Mouse (Mus musculus) heart, embryonic 14.5 days (tissue): ENCODE measurements around the gene Coro1a. TPM values are rescaled to one million over a fixed set of nuclear protein-coding genes. Genes with fewer than 3 reads are reported as not detected.
"Not testable (repeated sequence)": the region's sequence is repeated elsewhere in the genome, so short reads cannot be mapped to it uniquely, and the experiment has no call there.

ENCODE experiments used
- ATAC-seq: fragments of 200-750 bp; cut with Nextera tagmentation; 2 replicates; pipeline ENCODE4 v1.8.0; 2017; ENCODE audit warnings: low read depth, moderate TSS enrichment; ENCODE audit not compliant: insufficient number of reproducible peaks, insufficient read depth, low FRiP score
- H3K27ac ChIP-seq, 2 experiments: fragments of 200-500 bp in 1 of 2; fragments of 300-500 bp in 1 of 2; sonication (generic) in 1 of 2; replicated peaks in 1 of 2; 2 replicates each; pipeline ENCODE4 v1.5.1; 2012 to 2014; ENCODE audit warnings: low read depth in 2 of 2, low read length in 2 of 2, control low read depth in 1 of 2, mild to moderate bottlenecking in 1 of 2, mixed read lengths in 1 of 2; ENCODE audit not compliant: control insufficient read depth in 1 of 2, insufficient read depth in 1 of 2
- H3K27me3 ChIP-seq: fragments of 300-500 bp; sonication (generic); 2 replicates; pipeline ENCODE4 v1.6.1; 2014; ENCODE audit warnings: mild to moderate bottlenecking, low read length, control low read depth; ENCODE audit not compliant: control insufficient read depth, insufficient read depth
- H3K36me3 ChIP-seq: fragments of 300-500 bp; sonication (generic); 2 replicates; pipeline ENCODE4 v1.6.1; 2014; ENCODE audit warnings: mild to moderate bottlenecking, control low read depth, low read length, mixed read lengths; ENCODE audit not compliant: control insufficient read depth, insufficient read depth
- H3K4me1 ChIP-seq, 2 experiments: fragments of 200-500 bp in 1 of 2; fragments of 300-500 bp in 1 of 2; sonication (generic) in 1 of 2; 2 replicates each; pipeline ENCODE4 v1.6.1; 2012 to 2014; ENCODE audit warnings: low read length in 2 of 2, control low read depth in 1 of 2, mixed read lengths in 1 of 2; ENCODE audit not compliant: control insufficient read depth in 2 of 2, insufficient read depth in 2 of 2
- H3K4me2 ChIP-seq: fragments of 300-500 bp; sonication (generic); 2 replicates; pipeline ENCODE4 v1.6.1; 2014; ENCODE audit warnings: mild to moderate bottlenecking, low read length
- H3K4me3 ChIP-seq, 2 experiments: fragments of 200-500 bp in 1 of 2; fragments of 300-500 bp in 1 of 2; sonication (generic) in 1 of 2; 2 replicates each; pipeline ENCODE4 v1.5.1; 2012 to 2014; ENCODE audit warnings: low read length in 2 of 2, mild to moderate bottlenecking in 2 of 2, control low read depth in 1 of 2, low read depth in 1 of 2, moderate library complexity in 1 of 2; ENCODE audit not compliant: control insufficient read depth in 1 of 2, insufficient read depth in 1 of 2
- H3K9ac ChIP-seq: fragments of 300-500 bp; sonication (generic); 2 replicates; pipeline ENCODE4 v1.6.1; 2014; ENCODE audit warnings: mild to moderate bottlenecking, low read length
- H3K9me3 ChIP-seq: fragments of 300-500 bp; sonication (generic); 2 replicates; pipeline ENCODE4 v1.6.1; 2016; ENCODE audit warnings: low read length, control low read depth; ENCODE audit not compliant: control insufficient read depth
- WGBS: fragments of 180-500 bp; shearing (Covaris S2); extraction: QIAGEN DNeasy Blood & Tissue Kit; methylation state at CpG from one replicate; pipeline ENCODE4 v1.1.7; 2014; 5-methylcytosine and 5-hydroxymethylcytosine counted together
- polyA plus RNA-seq: library from polyadenylated mRNA; unstranded; fragments of >200 nt; fragmentation: Nextera tagmentation; extraction: Ambion mirVana; gene quantifications from 2 replicates; pipeline ENCODE4 v1.2.1, GENCODE M21; 2014

Gene Coro1a
- polyA plus RNA-seq, 1 experiment from 2014 or later, result 10.2 TPM

DNA sequence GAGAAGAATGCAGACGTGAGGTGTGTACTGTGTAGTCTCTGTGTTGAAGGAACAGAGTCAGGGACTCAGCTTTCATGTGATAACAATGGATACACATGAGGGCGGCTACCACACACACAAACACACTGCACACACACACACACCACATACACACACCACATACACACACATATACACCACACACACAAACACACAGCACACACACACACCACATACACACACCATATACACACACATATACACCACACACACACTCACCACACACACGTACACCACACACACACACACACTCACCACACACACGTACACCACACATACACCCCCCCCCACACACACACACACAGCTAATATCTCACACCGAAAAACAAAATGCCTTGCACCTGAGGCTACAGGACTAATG is 33.9 kb upstream of the Coro1a start:
- H3K4me1 ChIP-seq, result peaks cover 4 to 5% of the 10 kb centered on the region in 2 experiments; a peak in 1 of 4 replicates
- peak; percentile 21; the same call in 1 of the 2 replicates for ATAC-seq
- no peak overlapping the region for H3K9ac ChIP-seq
- no peaks in the 10 kb centered on the region for H3K36me3 ChIP-seq
- no peaks in the 10 kb centered on the region for H3K9me3 ChIP-seq
- H3K27ac ChIP-seq, result no peak overlapping the region
- H3K4me2 ChIP-seq, result no peak overlapping the region
- H3K27me3 ChIP-seq, result no peaks in the 10 kb centered on the region
- no peak overlapping the region for H3K4me3 ChIP-seq
- 78% methylated on average over 5 of the region's 5 CpGs for WGBS

DNA sequence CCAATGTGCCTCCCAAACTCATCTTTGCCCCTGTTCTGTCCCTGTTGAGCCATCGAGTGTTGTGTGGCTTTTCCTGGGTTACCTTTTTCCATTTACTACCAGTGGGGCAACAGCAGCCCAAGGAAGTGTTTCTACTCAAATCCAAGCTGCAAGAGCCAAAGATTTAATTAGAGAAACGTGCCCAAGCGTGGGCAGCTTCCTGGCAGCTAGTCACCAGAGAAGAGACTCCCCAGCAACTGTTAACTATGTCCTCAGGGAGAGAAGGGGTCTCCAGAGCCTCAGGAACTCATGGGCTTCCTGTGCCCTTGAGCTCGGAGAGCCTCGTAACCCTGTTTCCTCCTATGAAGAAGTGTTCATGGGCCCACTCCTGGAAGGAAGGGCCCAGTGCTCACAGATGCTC is 33.4 kb upstream of the Coro1a start:
- Histone ChIP-seq H3K4me3 (no peak overlapping the region), H3K4me2 (no peak overlapping the region), H3K9me3 (no peaks in the 10 kb centered on the region)

DNA sequence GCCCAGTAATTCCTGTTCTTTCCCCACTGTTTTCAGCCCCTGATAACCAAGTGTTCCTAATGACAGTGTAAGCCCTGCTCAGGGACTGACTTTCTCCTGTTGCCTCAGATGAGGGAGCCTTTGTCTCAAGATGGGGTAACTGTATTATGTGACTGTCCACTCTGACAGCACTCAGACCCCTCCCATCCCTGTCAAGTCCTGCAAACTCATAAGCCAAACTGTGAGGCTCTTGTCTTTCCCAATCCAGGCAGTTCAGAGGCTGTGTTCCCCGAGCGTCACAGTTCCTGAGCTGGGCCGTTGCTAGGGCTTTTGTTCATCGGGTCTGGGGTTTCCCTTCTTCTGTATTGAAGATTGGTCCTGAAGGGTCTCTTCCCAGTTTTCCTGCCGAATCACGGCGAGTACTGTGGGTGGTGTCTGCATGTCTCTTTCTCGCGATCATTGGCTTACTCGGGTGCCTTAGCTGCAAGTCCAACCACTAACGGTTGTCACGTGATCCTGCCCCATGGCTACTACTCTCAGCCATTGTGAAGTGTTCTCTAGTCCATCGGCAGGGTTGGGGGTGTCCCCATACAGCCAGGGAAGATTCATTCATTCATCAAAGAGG is 32.6 kb upstream of the Coro1a start:
- H3K27me3 ChIP-seq, result no peaks in the 10 kb centered on the region
- no peak overlapping the region for H3K4me3 ChIP-seq
- H3K9me3 ChIP-seq, result no peaks in the 10 kb centered on the region
- H3K9ac ChIP-seq, result no peak overlapping the region
- no peaks in the 10 kb centered on the region for H3K36me3 ChIP-seq
- no peak overlapping the region for H3K4me2 ChIP-seq
- 79% methylated on average over 13 of the region's 13 CpGs for WGBS
- no peak for ATAC-seq
- H3K4me1 ChIP-seq, result peaks cover 4 to 5% of the 10 kb centered on the region in 2 experiments; a peak in 1 of 4 replicates
- no peak overlapping the region for H3K27ac ChIP-seq

More for the DNA sequence above, 33.4 kb upstream of the Coro1a start:
- no peaks in the 10 kb centered on the region for H3K36me3 ChIP-seq
- H3K27me3 ChIP-seq, result no peaks in the 10 kb centered on the region
- H3K27ac ChIP-seq, result no peak overlapping the region
- H3K4me1 ChIP-seq, result peaks cover 4 to 5% of the 10 kb centered on the region in 2 experiments; a peak in 1 of 4 replicates
- H3K9ac ChIP-seq, result no peak overlapping the region
- no peak for ATAC-seq
- WGBS, result 71% methylated on average over 5 of the region's 5 CpGs

DNA sequence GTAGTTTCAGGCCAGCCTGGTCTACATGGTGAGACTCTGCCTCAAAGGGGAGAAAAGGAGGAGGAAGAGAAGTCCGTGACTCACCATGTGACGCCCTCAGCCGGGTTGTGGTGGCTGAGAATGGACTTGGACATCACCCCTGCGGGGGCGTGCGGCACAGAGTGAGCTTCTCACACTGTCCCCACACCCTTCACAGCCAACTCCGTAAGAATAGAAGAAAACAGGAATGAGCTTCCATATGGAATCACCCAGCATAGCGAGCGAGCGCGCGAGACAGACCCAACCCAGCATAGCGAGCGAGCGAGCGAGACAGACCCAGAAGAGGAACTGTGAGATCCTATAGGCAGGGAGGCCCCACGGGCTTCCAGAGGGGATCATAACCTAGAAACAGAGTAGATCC is 32.0 kb upstream of the Coro1a start:
- ATAC-seq, result no peak
- 83% methylated on average over 17 of the region's 17 CpGs for WGBS
- no peaks in the 10 kb centered on the region for H3K36me3 ChIP-seq

DNA sequence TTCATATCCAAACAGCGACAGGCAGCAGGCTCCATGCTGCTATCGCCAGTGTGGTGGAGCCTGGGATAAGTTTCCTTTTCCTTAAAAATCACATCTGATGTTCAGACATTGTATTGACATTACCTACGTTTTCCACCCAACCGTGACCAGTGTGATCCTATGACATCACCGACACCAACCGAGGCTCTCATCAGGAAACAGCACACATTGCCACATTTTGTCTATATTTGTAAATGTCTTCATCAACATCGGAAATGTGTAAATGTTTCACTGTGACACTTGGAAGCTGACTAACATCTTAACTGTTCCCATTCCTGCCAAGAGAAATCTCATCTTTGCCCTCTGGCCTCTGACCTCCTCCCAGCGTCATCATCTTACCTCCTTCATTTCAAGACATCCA is 28.5 kb upstream of the Coro1a start:
- H3K27me3 ChIP-seq, result no peaks in the 10 kb centered on the region
- no peak overlapping the region for H3K4me2 ChIP-seq
- no peak overlapping the region for H3K27ac ChIP-seq
- H3K9me3 ChIP-seq, result no peaks in the 10 kb centered on the region
- WGBS, result 80% methylated on average over 8 of the region's 8 CpGs
- H3K4me1 ChIP-seq, result peaks cover 4 to 5% of the 10 kb centered on the region in 2 experiments; a peak in 1 of 4 replicates
- no peak overlapping the region for H3K4me3 ChIP-seq
- no peak for ATAC-seq
- no peaks in the 10 kb centered on the region for H3K36me3 ChIP-seq
- no peak overlapping the region for H3K9ac ChIP-seq

More for the DNA sequence above, 32.0 kb upstream of the Coro1a start:
- Histone ChIP-seq H3K4me2 (no peak overlapping the region), H3K9me3 (no peaks in the 10 kb centered on the region), H3K9ac (no peak overlapping the region), H3K27me3 (no peaks in the 10 kb centered on the region), H3K4me3 (no peak overlapping the region), H3K4me1 (peaks cover 4 to 5% of the 10 kb centered on the region in 2 experiments; a peak in 1 of 4 replicates), H3K27ac (no peak overlapping the region)

DNA sequence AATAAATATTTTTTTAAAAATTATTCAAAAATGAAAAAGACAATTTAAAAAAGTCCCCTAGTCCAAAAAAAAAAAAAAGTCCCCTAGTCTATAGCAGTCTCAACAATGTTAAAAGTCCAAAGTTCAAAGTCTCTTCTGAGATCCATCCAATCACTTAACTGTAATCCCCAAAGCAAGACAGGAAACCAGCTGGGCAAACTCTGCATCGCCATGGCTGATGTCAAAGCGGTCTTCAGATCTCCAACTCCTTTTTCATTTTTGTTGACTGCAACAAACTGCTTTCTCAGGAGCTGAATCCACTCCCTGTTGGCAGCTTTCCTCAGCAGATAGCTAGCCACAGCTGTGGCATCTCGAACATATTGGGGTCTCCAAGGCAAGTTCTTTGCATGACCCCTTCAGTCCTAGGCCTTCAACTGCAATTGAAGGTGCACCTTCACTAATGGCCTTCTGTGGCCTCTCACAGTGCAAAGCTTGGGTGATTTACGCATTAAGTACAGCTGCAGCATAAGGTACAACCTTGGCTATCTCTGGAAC is 22.7 kb upstream of the Coro1a start:
- not testable (repeated sequence) for H3K4me3 ChIP-seq, H3K4me2 ChIP-seq, H3K9me3 ChIP-seq, ATAC-seq, H3K9ac ChIP-seq, H3K4me1 ChIP-seq, H3K36me3 ChIP-seq, H3K27ac ChIP-seq, H3K27me3 ChIP-seq
- 80% methylated on average over 4 of the region's 4 CpGs for WGBS

DNA sequence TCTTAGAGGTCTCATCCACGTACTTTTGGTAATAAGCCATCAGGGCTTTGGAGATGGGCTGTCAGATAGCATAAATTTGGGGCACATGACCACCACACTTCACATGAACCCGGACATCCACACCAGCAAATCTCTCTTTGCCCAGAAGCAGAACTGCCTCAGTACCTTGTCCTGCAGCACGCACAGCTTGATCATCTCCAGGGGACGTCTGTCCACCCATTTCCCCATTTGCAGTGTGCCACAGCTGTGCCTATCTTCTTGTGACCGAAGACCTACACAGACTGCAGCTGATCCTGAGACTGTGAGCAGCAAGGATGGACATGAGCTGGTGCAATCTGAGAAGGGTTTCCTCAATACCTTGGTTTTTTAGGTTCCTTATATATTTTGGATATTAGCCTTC is 18.1 kb upstream of the Coro1a start:
- Histone ChIP-seq H3K4me2 (no peak overlapping the region), H3K36me3 (no peaks in the 10 kb centered on the region), H3K27me3 (no peaks in the 10 kb centered on the region), H3K4me1 (no peaks in the 10 kb centered on the region), H3K9me3 (no peaks in the 10 kb centered on the region), H3K9ac (no peak overlapping the region), H3K27ac (no peak overlapping the region), H3K4me3 (no peak overlapping the region)
- WGBS, result 72% methylated on average over 5 of the region's 5 CpGs
- no peak for ATAC-seq

DNA sequence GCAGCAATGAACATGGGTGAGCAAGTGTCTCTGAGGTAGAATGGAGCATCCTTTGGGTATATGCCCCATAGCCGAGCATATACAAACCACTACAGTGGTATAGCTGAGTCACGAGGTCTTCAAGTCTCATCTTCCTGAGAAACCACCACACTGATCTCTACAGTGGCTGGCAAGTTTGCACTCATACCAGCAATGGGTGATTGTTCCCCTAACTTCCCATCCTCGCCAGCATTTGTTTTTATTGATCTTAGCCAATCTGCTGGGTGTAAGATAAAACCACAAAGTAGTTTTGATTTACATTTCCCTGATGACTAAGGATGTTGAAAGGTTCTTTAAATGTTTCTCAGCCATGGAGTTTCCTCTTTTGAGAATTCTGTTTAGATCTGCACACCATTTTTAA is 17.5 kb upstream of the Coro1a start:
- no peaks in the 10 kb centered on the region for H3K27me3 ChIP-seq
- no peaks in the 10 kb centered on the region for H3K9me3 ChIP-seq
- no peak overlapping the region for H3K4me2 ChIP-seq
- H3K9ac ChIP-seq, result no peak overlapping the region
- no peak overlapping the region for H3K4me3 ChIP-seq
- WGBS, result 54% methylated on average over 3 of the region's 3 CpGs
- no peaks in the 10 kb centered on the region for H3K36me3 ChIP-seq
- no peak overlapping the region for H3K27ac ChIP-seq
- ATAC-seq, result no peak
- no peaks in the 10 kb centered on the region for H3K4me1 ChIP-seq
